Mouse (Mus musculus) liver, adult (tissue): ENCODE measurements around the gene Acp5.

Experiments
- GATA4 ChIP-seq: IDR thresholded peaks from 2 replicates; pipeline ENCODE4 v1.6.1; 2014; ENCODE audit warnings: mild to moderate bottlenecking, low read length; ENCODE audit not compliant: insufficient replicate concordance

The Acp5 gene

DNA sequence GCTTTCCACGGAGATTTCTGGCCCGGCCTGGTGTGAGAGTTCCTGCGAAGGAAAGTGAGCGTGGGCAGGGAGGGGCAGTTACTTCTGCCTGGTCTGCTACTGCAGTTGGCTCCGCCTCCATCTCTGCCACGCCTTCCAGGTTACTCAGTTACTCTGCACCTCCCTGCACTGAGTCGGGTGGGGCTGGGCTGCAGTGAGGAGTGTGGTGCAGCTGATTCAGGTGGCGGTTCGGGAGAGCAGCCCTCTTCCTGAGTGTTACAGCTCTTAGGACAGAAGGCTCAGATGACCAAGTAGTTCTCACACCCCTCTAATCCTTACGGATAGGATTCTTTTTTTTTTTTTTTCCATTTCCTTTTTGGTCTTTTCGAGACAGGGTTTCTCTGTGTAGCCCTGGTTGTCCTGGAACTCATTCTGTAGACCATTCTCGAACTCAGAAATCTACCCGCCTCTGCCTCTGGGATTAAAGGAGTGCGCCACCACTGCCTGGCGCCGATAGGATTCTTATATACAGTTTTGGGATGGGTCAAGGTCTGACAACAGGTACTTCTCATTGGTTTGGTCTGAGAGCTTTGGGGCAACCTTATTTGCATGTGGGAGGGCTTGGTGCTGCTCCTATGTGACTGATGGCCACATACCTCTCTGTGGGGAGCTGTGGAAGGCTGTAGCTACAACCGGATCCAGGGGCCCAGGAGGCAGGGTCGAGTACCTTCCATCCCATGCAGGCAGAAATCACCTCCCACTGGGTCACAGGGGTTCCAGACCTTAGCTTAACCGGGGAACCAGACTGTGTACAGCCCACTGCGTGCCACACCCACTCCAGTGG lies 14.1 kb upstream of the Acp5 start:
- TF ChIP-seq GATA4, result no peak

DNA sequence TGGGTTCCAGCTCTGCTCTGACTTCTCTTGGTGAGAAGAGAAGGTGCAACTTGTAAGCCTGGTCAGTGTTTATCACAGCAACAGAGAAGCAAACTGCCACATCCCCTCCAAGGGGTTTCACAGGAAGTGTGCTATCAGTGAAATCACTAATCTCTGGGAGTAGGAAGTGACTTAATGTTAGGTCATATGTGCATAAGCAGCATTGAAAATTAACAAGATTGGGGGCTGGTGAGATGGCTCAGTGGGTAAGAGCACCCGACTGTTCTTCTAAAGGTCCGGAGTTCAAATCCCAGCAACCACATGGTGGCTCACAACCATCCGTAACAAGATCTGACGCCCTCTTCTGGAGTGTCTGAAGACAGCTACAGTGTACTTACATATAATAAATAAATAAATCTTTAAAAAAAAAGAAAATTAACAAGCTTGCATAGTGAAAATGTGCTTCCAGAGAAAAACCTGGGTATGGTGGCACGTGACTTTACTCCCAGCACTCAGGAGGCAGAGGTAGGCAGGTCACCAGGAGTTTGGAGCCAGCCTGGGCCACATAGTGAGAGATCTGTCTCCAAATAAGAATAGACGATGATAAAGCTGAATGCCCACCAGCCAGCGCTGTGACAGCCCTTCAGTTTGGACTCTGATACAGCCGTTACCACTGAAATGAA lies 8.9 kb upstream of the Acp5 start:
- no peak for TF ChIP-seq GATA4

DNA sequence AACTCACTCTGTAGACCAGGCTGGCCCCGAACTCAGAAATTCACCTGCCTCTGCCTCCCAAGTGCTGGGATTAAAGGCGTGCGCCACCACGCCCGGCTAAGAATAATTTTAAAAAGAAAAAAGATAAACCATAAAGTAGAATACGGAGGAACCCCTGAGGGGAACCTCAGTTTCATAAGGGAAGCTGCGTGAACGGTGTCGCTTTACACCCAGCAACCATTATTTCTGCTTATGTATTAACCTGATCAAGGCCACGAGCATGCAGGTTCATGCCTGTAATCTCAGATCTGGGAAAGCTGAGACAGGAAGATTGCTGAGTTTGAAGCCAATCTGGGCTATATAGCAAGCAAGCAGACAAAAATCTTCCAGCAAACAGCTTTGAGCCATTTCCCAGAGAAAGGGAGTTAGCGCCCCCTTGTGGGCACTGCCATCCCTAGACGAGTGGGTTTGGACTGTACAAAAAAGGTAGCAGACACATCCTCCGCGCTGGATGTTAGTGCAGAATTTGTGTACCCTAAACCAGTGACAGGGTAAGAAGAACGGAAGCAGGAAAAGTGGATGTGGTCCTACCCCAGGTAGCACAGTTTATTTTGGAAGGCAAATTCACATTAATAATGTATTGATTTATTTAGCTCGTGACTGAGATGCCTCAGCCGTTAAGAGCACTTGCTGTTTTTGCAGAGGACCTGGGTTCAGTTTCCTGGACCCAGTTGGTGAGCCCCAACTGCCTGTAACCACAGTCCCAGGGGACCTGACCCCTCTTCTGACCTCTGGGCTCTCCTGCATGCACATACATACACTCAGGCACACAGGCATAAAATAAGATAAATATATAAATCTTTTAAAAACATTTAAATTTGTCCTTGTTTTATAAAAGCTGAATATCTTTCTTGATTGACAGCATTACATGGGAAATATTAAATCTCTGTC lies 7.9 kb upstream of the Acp5 start:
- TF ChIP-seq GATA4, result no peak

DNA sequence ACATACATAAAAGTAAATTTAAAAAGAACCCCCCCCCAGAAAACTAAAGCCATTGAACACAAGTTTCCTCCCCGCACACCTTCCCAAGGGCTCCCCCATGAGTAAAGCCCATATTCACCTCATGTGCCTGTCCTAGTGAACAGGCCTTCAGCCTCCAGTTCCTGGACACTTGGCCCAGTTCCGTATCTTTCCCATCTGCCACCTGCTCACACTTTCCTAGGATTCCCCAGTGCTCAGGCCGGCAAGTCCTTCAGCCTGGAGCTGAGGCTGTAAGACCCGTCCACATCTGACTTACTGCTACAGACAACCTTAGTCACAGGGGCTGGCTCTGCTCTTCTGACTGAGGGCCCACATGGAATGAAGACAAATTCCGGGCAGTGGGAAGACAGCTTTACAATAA lies 4.2 kb upstream of the Acp5 start:
- TF ChIP-seq GATA4, result no peak

DNA sequence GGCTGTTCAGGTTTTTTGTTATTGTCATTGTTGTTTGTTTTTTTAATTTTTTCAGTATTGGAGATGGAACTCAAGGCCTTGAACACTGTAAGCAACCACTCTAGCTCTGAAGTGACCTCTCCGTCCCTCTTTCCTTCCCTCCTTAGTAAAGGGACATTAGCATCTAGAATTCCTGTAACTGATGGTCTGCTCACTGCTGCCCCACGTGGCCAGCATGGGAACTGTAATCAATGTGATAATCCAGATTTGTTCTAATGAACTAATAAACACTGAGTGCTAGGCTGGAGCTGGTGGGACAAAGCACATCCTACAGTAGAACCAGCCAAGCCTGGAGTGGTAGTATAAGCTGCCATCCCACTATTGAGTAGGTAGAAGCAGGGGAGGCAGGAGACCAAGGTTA lies 3.0 kb upstream of the Acp5 start:
- no peak for TF ChIP-seq GATA4

DNA sequence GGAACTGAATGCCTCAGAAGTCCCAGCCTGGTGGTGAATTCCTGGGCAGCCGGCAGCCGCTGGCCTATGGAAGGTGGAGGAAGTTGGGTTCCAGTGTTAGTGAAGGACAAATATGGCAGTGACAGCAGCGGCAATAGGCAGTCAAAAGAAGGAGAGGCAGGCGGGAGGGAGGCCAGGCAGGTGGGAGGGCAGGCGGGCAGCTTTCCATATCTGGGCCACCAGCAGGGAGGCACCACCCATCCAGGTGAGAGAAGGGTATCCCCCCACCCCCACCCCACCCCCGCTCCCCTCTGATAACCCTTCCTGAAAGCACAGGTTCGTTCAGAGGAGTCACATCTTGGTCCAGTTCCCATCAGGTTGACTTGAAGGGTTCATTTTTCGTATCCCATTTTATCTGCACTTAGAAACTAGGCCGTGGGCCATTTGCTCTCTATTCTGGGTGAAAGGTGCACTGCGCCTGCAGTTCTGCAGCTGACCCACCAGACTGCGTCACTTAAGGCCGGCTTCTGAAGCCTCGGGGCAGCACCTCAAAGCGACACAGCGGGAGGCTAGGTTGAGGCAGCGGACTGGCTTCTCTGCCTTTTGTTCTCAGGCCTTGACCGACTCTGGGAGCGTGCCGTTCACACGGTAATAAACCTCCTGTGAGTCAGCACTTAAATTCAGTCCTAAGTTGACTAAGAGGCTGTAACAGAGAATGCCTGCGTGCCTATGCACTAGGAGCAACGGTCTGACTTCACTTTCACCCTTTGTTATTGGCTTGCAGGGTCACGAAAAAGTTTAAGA lies 1.4 kb upstream of the Acp5 start:
- TF ChIP-seq GATA4, result no peak

DNA sequence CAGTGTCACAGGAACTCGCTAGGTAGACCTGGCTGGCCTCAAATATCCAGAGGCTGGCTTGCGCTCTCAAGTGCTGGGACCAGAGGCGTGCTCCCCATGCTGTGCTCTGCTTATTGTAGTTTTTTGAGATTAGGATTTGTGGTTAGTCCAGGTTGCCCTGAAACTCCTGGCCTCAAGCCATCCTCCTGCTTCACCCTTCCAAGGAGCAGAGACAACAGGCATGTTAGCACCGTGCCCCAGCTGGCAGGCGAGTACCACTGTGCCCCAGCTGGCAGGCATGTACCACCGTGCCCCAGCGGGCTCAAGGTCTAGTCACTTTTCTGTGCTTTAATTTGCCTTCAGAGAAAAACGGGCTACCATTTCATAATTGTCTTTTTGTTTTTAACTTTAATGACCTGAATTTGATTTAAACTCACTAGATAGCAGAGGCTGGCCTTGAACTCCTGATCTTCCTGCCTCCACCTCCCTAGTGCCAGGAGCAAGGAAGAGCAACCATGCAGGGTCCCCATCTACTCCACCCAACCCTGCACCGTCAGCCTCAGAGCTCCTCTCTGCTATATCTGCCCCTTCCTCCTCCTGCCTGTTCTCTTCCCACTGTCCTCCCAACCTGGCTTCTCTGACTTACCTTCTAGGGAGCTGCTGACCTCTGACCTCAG lies 395 bp downstream of the Acp5 start:
- no peak for TF ChIP-seq GATA4

DNA sequence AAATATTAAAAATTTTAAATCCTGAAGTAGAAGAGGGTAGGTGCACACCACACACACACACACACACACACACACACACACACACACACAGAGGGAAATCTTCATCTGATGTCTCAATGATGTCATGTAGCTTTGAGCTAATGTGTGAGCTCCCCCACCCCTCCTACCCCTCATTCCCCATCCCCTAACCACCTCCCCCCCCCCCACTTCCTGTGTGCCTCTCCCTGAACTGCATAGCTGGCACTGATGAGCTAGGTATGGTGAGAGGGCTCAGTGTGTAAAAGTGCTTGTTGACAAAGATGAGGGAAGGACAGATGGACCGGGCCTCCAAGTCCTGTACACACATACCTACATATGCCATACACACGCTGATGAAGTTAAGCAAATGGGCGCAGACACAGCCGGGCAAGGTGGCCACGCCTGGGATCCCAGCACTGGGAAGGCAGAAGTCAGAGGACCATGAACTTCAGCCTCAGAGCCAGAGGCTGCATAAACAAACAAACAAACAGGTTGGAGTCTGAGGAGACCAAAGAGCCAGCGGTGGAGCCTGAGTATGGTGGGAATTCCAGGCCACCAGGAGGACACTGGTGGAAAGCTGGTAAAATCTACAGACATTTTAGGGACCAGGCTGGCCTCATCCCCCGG lies 1.1 kb downstream of the Acp5 start:
- TF ChIP-seq GATA4, result no peak

DNA sequence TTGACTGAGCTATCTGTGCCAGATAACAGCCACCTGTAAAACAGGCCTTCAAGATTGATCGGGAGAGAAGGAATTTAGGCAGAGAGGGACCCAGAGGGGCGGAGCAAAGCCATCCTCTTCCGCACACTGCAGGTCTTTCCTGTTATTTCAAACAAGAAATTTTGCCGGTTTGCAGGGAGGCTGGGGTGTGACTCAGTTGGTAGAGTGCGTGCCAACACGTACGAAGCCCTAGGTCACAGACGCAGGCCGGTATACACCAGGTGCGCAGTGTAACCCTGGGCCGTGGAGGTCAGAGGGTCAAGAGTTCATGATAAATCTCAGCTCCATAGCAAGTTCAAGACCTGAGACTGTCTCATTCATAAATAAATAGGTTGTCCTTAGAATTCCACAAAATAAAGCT lies 3.3 kb downstream of the Acp5 start:
- TF ChIP-seq GATA4, result no peak

DNA sequence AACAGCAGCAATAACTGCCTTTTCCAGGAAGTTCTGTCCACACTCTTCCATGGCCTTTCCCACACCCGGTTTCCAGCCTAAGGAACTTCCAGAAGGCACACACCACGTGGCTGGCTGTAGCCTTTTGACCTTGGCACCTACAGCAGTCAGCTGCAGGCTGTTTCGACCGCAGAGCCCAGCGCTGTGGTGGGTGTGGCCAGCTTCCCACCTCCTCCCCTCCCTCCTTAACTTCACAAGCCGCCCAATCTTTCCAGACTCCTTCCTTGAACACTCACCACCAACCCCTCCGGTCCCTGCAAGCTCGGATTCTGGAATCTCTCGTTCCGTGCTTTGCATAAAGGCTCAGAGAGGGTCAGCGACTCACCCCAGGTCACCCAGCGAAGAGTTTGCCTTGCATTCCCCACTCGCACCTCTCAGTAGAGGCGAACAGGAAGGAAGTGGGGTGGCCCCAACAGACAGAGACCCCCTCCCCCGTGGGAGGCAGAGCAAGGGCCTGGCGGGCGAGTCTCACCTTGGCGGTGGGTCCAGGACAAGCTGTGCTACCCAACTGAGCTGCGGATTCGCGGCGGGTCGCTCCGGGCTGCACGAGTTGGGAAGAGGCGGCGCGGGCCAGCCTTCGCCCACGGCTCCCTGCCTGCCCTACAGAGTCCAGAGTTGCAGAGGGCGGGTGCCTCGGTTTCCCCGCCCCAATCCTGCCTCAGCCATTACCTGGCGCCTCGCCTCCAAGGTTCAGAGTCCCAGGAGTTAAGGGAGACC lies 4.1 kb downstream of the Acp5 start:
- TF ChIP-seq GATA4, result no peak

DNA sequence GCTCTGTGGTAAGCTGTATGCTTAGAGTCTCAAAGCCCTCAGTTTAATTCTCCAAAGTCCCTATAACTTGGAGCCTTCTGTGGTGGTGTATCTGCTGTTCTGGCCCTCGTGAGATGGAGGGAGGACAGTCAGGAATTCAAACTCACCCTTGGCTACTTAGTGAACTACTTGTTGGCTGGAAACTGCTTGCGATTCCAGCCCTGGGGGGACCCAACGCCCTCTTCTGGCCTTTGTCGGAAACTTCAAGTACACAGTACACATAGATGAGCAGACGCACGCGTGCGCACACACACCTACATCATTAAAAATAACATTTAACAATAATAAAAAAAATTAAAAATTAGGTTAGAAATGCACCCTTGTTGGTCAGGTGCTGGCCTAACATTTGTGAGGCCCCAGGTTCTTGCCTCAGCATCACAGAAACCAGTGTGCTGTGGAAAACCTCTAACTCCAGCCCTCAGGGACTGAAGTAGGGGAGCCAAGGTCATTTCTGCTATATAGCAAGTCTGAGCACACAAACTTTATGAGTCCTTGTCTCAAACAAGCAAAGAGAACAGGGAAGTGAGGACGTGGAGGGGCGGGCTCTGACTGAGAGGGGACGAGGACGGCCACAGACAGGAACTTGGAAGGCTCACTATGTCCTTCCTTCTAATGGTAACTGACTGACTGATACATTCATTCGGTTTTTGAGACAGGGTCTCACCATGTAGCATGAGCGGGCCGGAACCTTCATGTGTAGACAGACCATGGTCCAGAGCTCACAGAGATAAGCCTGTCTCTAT lies 10.1 kb downstream of the Acp5 start:
- no peak for TF ChIP-seq GATA4

DNA sequence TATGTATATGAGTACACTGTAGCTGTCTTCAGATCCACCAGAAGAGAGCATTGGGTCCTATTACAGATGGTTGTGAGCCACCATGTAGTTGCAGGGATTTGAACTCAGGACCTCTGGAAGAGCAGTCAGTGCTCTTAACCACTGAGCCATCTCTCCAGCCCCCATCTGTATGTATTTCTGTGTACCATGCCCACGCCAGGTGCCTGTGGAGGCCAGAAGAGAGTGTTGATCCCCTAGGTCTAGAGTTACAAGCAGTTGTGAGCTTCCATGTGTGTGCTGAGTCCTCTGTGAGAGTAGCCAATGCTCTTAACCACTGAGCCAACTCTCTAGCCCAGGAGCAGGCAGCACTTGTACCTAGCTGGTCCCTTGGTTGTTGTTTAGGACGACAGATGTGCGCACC lies 11.3 kb downstream of the Acp5 start:
- TF ChIP-seq GATA4, result no peak
